Mouse (Mus musculus) hindbrain, embryonic 15.5 days (tissue): Measurements from ENCODE around the gene Igfbp6. TPM values are rescaled to one million over a fixed set of nuclear protein-coding genes. Genes with fewer than 3 reads are reported as not detected.

Source experiments
- ATAC-seq: fragments of 200-750 bp; cut with Nextera tagmentation; 2 replicates; pipeline ENCODE4 v1.8.0; 2017; ENCODE audit warnings: low read depth, moderate number of reproducible peaks, moderate TSS enrichment; ENCODE audit not compliant: low FRiP score
- H3K27ac ChIP-seq: fragments of 300-500 bp; sonication (generic); replicated peaks from 2 replicates; pipeline ENCODE4 v1.5.1; 2015; ENCODE audit warnings: mild to moderate bottlenecking, inconsistent platforms
- H3K27me3 ChIP-seq: fragments of 300-500 bp; sonication (generic); 2 replicates; pipeline ENCODE4 v1.6.1; 2015; ENCODE audit warnings: control low read depth, inconsistent platforms
- H3K36me3 ChIP-seq: fragments of 300-500 bp; sonication (generic); 2 replicates; pipeline ENCODE4 v1.6.1; 2015; ENCODE audit warnings: control low read depth, inconsistent platforms
- H3K4me1 ChIP-seq: fragments of 300-500 bp; sonication (generic); replicated peaks from 2 replicates; pipeline ENCODE4 v1.6.1; 2015; ENCODE audit warnings: control low read depth, inconsistent platforms
- H3K4me2 ChIP-seq: fragments of 300-500 bp; sonication (generic); 2 replicates; pipeline ENCODE4 v1.6.1; 2015; ENCODE audit warnings: moderate library complexity, mild to moderate bottlenecking, inconsistent platforms
- H3K4me3 ChIP-seq: fragments of 300-500 bp; sonication (generic); 2 replicates; pipeline ENCODE4 v1.5.1; 2015; ENCODE audit warnings: mild to moderate bottlenecking, inconsistent platforms
- H3K9ac ChIP-seq: fragments of 300-500 bp; sonication (generic); 2 replicates; pipeline ENCODE4 v1.6.1; 2015; ENCODE audit warnings: inconsistent platforms
- H3K9me3 ChIP-seq: fragments of 300-500 bp; sonication (generic); 2 replicates; pipeline ENCODE4 v1.6.1; 2016; ENCODE audit warnings: control low read depth, inconsistent platforms
- WGBS: fragments of 180-500 bp; shearing (Covaris S2); methylation state at CpG from one replicate; pipeline ENCODE4 v1.1.7; 2015; 5-methylcytosine and 5-hydroxymethylcytosine counted together
- polyA plus RNA-seq: library from polyadenylated mRNA; unstranded; fragments of >200 nt; fragmentation: Nextera tagmentation; extraction: Ambion mirVana; gene quantifications from 2 replicates; pipeline ENCODE4 v1.2.1, GENCODE M21; 2015

Igfbp6 gene
- polyA plus RNA-seq, 1 experiment from 2014 or later = 3.3 TPM

- no peak for ATAC-seq
- H3K36me3 ChIP-seq = no peaks in the 10 kb centered on the region
- peak overlapping the region; percentile 20 for H3K4me3 ChIP-seq
- H3K27ac ChIP-seq = peak overlapping the region; percentile 78
- H3K4me2 ChIP-seq = peak overlapping the region; percentile 88
- 11% methylated on average over 14 of the region's 14 CpGs for WGBS
- H3K4me1 ChIP-seq = peaks cover 73% of the 10 kb centered on the region
- H3K9ac ChIP-seq = peak overlapping the region; percentile 21
- H3K9me3 ChIP-seq = no peaks in the 10 kb centered on the region
- peaks cover 23% of the 10 kb centered on the region for H3K27me3 ChIP-seq
Observed at GRCm38 (mm10) chr15:102103371-102103946, 40.7 kb upstream of the Igfbp6 start.

GRCm38 (mm10) chr15:102103947-102104555 lies 40.1 kb upstream of the Igfbp6 start:
- Histone ChIP-seq H3K4me1 (peaks cover 77% of the 10 kb centered on the region), H3K36me3 (no peaks in the 10 kb centered on the region), H3K27me3 (peaks cover 23% of the 10 kb centered on the region), H3K9me3 (no peaks in the 10 kb centered on the region), H3K4me3 (peak overlapping the region; percentile 20; the same call in 1 of the 2 replicates), H3K9ac (no peak overlapping the region), H3K27ac (peak overlapping the region; percentile 41), H3K4me2 (peak overlapping the region; percentile 88)
- ATAC-seq = no peak
- WGBS = 24% methylated on average over 12 of the region's 12 CpGs

- Histone ChIP-seq H3K27ac (no peak overlapping the region), H3K4me3 (no peak overlapping the region), H3K9me3 (no peaks in the 10 kb centered on the region), H3K4me2 (peak overlapping the region; percentile 58; the same call in 1 of the 2 replicates), H3K9ac (no peak overlapping the region), H3K36me3 (no peaks in the 10 kb centered on the region), H3K4me1 (peaks cover 74% of the 10 kb centered on the region), H3K27me3 (peaks cover 23% of the 10 kb centered on the region)
- 47% methylated on average over 5 of the region's 5 CpGs for WGBS
- no peak for ATAC-seq
Observed at GRCm38 (mm10) chr15:102105360-102105759, 38.8 kb upstream of the Igfbp6 start.

DNA sequence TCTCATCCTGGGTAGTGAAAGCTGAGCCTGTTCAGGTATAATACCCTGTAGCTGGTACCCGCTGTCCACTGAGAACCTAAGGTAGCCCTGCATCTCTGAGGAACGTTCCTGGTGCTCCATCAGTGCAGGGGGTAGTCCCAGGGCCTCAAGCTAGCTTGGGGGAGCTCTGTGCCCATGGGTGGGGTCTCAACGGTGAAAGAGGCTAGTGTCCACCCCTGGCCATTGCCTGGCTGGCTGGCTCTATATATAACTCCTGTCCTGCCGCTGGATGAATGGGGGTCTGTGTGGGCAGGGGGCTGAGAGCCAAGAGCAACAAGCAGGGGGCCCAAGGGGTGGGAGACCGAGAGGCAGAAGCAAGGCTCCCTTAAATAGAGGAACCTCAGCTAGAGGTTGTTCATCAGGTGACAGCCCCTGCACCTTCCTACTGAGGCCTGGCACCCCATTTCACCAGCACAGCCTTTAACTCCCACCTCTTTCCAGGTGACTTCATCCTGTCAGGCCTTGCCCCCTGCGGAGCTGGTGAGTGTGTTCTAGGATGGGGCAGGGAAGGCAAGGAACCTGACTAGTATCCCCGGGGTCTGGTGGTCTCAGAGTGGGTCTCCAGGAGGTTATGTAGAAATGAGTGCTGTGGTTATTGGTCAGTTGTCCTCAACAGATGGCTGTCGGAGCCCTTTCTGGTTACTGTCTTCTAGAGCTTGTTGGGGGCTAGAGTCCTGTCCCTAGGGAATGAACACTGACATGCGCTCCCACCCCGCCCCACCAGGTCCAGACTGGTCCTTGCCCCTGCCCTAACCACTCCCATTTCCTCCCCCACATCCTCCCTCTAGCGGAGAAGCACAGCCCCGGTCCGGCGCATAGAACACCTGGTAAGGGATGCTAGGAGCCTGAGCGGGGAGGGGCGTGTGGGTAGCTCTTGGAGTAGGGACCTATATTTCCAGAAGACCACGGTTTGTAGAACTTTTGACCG lies 38.1 kb upstream of the Igfbp6 start:
- Histone ChIP-seq H3K9me3 (no peaks in the 10 kb centered on the region), H3K9ac (no peak overlapping the region), H3K27ac (no peak overlapping the region), H3K27me3 (peaks cover 23% of the 10 kb centered on the region), H3K4me1 (peaks cover 67% of the 10 kb centered on the region), H3K4me3 (peak overlapping the region; percentile 34), H3K4me2 (peak overlapping the region; percentile 58), H3K36me3 (no peaks in the 10 kb centered on the region)
- no peak for ATAC-seq
- 25% methylated on average over 18 of the region's 18 CpGs for WGBS

GRCm38 (mm10) chr15:102106754-102107456 lies 37.3 kb upstream of the Igfbp6 start:
- Histone ChIP-seq H3K36me3 (no peaks in the 10 kb centered on the region), H3K9me3 (no peaks in the 10 kb centered on the region), H3K27me3 (peaks cover 23% of the 10 kb centered on the region), H3K4me3 (peak overlapping the region; percentile 34), H3K4me2 (peak overlapping the region; percentile 58), H3K27ac (no peak overlapping the region), H3K4me1 (peaks cover 58% of the 10 kb centered on the region), H3K9ac (0 out of 2 replicates have a peak overlapping the region, but pooled peaks have one; percentile 5)
- 10% methylated on average over 38 of the region's 38 CpGs for WGBS
- ATAC-seq = peak; percentile 12

GRCm38 (mm10) chr15:102107689-102108573 lies 36.2 kb upstream of the Igfbp6 start:
- 32% methylated on average over 13 of the region's 13 CpGs for WGBS
- no peak for ATAC-seq
- peaks cover 23% of the 10 kb centered on the region for H3K27me3 ChIP-seq
- no peak overlapping the region for H3K27ac ChIP-seq
- 0 out of 2 replicates have a peak overlapping the region, but pooled peaks have one; percentile 34 for H3K4me3 ChIP-seq
- H3K9ac ChIP-seq = no peak overlapping the region
- peak overlapping the region; percentile 58 for H3K4me2 ChIP-seq
- H3K36me3 ChIP-seq = no peaks in the 10 kb centered on the region
- no peaks in the 10 kb centered on the region for H3K9me3 ChIP-seq
- peaks cover 48% of the 10 kb centered on the region for H3K4me1 ChIP-seq

- Histone ChIP-seq H3K27ac (no peak overlapping the region), H3K4me3 (no peak overlapping the region), H3K27me3 (peaks cover 23% of the 10 kb centered on the region), H3K4me2 (no peak overlapping the region), H3K4me1 (peaks cover 38% of the 10 kb centered on the region), H3K9me3 (no peaks in the 10 kb centered on the region), H3K9ac (no peak overlapping the region), H3K36me3 (no peaks in the 10 kb centered on the region)
- 52% methylated on average over 18 of the region's 18 CpGs for WGBS
- no peak for ATAC-seq
Observed at GRCm38 (mm10) chr15:102108651-102109525, 35.3 kb upstream of the Igfbp6 start.

DNA sequence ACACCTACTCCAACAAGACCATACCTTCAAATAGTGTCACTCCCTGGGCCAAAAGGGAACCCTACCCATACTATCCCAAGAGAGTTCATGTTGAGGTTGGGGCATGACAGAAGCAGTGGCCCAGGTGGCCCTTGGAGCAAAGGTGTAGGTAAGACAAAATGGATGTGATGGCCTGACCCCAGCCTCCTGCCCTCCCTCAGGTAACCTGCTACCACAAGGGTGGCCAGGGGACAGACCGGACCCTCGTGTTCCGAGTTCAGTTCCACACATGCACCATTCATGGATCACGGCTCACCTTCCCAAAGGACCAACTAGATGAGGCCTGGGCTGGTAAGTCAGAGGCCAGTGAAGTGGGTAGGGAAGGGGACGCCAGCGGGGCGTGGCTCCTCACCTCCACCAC lies 33.9 kb upstream of the Igfbp6 start:
- H3K9me3 ChIP-seq = no peaks in the 10 kb centered on the region
- H3K27me3 ChIP-seq = peaks cover 21% of the 10 kb centered on the region
- H3K9ac ChIP-seq = no peak overlapping the region
- H3K4me2 ChIP-seq = no peak overlapping the region
- no peak overlapping the region for H3K4me3 ChIP-seq
- WGBS = 95% methylated on average over 7 of the region's 7 CpGs
- H3K4me1 ChIP-seq = peaks cover 32% of the 10 kb centered on the region
- no peak for ATAC-seq
- no peaks in the 10 kb centered on the region for H3K36me3 ChIP-seq
- H3K27ac ChIP-seq = no peak overlapping the region

- Histone ChIP-seq H3K36me3 (peaks cover 3% of the 10 kb centered on the region; the same call in 1 of the 2 replicates), H3K27me3 (peaks cover 16% of the 10 kb centered on the region), H3K9me3 (no peaks in the 10 kb centered on the region), H3K4me2 (no peak overlapping the region), H3K4me1 (peaks cover 35% of the 10 kb centered on the region), H3K9ac (no peak overlapping the region), H3K4me3 (no peak overlapping the region), H3K27ac (no peak overlapping the region)
- 79% methylated on average over 29 of the region's 29 CpGs for WGBS
- no peak for ATAC-seq
Observed at GRCm38 (mm10) chr15:102110701-102111494, 33.3 kb upstream of the Igfbp6 start.

- no peak for ATAC-seq
- WGBS = 75% methylated on average over 11 of the region's 11 CpGs
Observed at GRCm38 (mm10) chr15:102111495-102111829, 32.7 kb upstream of the Igfbp6 start.

More at GRCm38 (mm10) chr15:102111495-102111829, 32.7 kb upstream of the Igfbp6 start:
- Histone ChIP-seq H3K36me3 (peaks cover 7% of the 10 kb centered on the region; the same call in 1 of the 2 replicates), H3K9me3 (no peaks in the 10 kb centered on the region), H3K4me1 (peaks cover 35% of the 10 kb centered on the region), H3K9ac (no peak overlapping the region), H3K27ac (no peak overlapping the region), H3K4me3 (no peak overlapping the region), H3K4me2 (no peak overlapping the region), H3K27me3 (peaks cover 10% of the 10 kb centered on the region)
